Mouse (Mus musculus) embryonic fibroblast, embryonic 13.5 days (primary cell): ENCODE measurements around the gene Echdc3.

Experiments
- CTCF ChIP-seq: IDR thresholded peaks from 2 replicates; pipeline ENCODE4 v1.5.1; 2011; ENCODE audit warnings: mild to moderate bottlenecking, control low read depth, low read length, moderate library complexity, borderline replicate concordance; ENCODE audit not compliant: insufficient read depth
- POLR2A ChIP-seq: IDR thresholded peaks from 2 replicates; pipeline ENCODE4 v1.6.1; 2011; ENCODE audit warnings: low read depth, mild to moderate bottlenecking, control low read depth, low read length, moderate library complexity

GRCm38 (mm10) chr2:6194497-6194896 lies 18.3 kb downstream of the Echdc3 start:
- TF ChIP-seq POLR2A (no peak), CTCF (no peak)
